8 mouse cellular contexts compared by ENCODE assay signal in genomic region chr6:29432676-29433037, GRCm38 (mm10). TPM values are rescaled to one million over a fixed set of nuclear protein-coding genes. Genes with fewer than 3 reads are reported as not detected.
DNase-seq lines count a peak whose midpoint lies in the region; ATAC-seq lines count a peak whose summit lies in the region.

No protein-coding gene starts in this region.

- no peaks in the 10 kb centered on the region for H3K9me3 ChIP-seq in heart, embryonic 12.5 days (replicated peaks)
- no peaks in the 10 kb centered on the region for H3K9me3 ChIP-seq in hindbrain, embryonic 15.5 days
- H3K9me3 ChIP-seq in midbrain, embryonic 14.5 days (ENCODE audit: control insufficient read depth, low read length) = no peaks in the 10 kb centered on the region

- peak overlapping the region; percentile 66 for H3K4me3 ChIP-seq in heart, embryonic 12.5 days
- H3K4me3 ChIP-seq in hindbrain, embryonic 15.5 days = peak overlapping the region; percentile 44
- H3K4me3 ChIP-seq in midbrain, embryonic 14.5 days (replicated peaks; ENCODE audit: low read depth, low read length) = peak overlapping the region; percentile 38

- no peak for ATAC-seq in heart, embryonic 12.5 days (ENCODE audit: insufficient number of reproducible peaks, low FRiP score)
- no peak for ATAC-seq in hindbrain, embryonic 15.5 days (ENCODE audit: low FRiP score, low read depth)
- ATAC-seq in midbrain, embryonic 14.5 days (ENCODE audit: low FRiP score, low TSS enrichment) = no peak

- peak overlapping the region; percentile 86 for H3K4me2 ChIP-seq in heart, embryonic 12.5 days
- H3K4me2 ChIP-seq in hindbrain, embryonic 15.5 days = peak overlapping the region; percentile 81
- peak overlapping the region; percentile 69 for H3K4me2 ChIP-seq in midbrain, embryonic 14.5 days (ENCODE audit: low read length)

- no peaks in the 10 kb centered on the region for H3K36me3 ChIP-seq in heart, embryonic 12.5 days
- H3K36me3 ChIP-seq in hindbrain, embryonic 15.5 days = no peaks in the 10 kb centered on the region
- no peaks in the 10 kb centered on the region for H3K36me3 ChIP-seq in midbrain, embryonic 14.5 days (ENCODE audit: control insufficient read depth, insufficient read depth, low read length)

- no peak for DNase-seq in heart, postnatal 10 days
- DNase-seq in adipocyte (ENCODE audit: low spot score) = peak; percentile 47
- DNase-seq in midbrain, embryonic 14.5 days = no peak
- DNase-seq in Muller cell, postnatal 12 days (ENCODE audit: inconsistent ontology term) = no peak
- no peak for DNase-seq in urinary bladder, postnatal 36 days (ENCODE audit: low spot score in 2 of 2)
- no peak for DNase-seq in spleen, postnatal 4 days (ENCODE audit: low spot score in 2 of 2)

- H3K9ac ChIP-seq in heart, embryonic 12.5 days = peak overlapping the region; percentile 91
- H3K9ac ChIP-seq in hindbrain, embryonic 15.5 days = no peak overlapping the region
- H3K9ac ChIP-seq in midbrain, embryonic 14.5 days (replicated peaks; ENCODE audit: low read length) = peak overlapping the region; percentile 42; the same call in 1 of the 2 replicates

- H3K27me3 ChIP-seq in heart, embryonic 12.5 days (replicated peaks) = no peaks in the 10 kb centered on the region
- H3K27me3 ChIP-seq in hindbrain, embryonic 15.5 days = peaks cover 37% of the 10 kb centered on the region
- peaks cover 37% of the 10 kb centered on the region for H3K27me3 ChIP-seq in midbrain, embryonic 14.5 days (ENCODE audit: control insufficient read depth, insufficient read depth, low read length)

- intact Hi-C loops in heart, postnatal 10 days (cut with DNase I) = loop anchor here (2.0 to 5.0 kb wide), 3 partner anchors 36 to 75 kb away; partner anchors contain the start of genes Ccdc136 and Opn1sw

- H3K4me1 ChIP-seq in heart, embryonic 12.5 days (replicated peaks) = peaks cover 58% of the 10 kb centered on the region
- H3K4me1 ChIP-seq in hindbrain, embryonic 15.5 days (replicated peaks) = peaks cover 49% of the 10 kb centered on the region
- H3K4me1 ChIP-seq in midbrain, embryonic 14.5 days (ENCODE audit: control insufficient read depth, insufficient read depth, low read length) = peaks cover 31% of the 10 kb centered on the region

- peak overlapping the region; percentile 97 for H3K27ac ChIP-seq in heart, embryonic 12.5 days (ENCODE audit: poor library complexity, severe bottlenecking)
- H3K27ac ChIP-seq in hindbrain, embryonic 15.5 days (replicated peaks) = no peak overlapping the region
- no peak overlapping the region for H3K27ac ChIP-seq in midbrain, embryonic 14.5 days (replicated peaks; ENCODE audit: low read depth, low read length)

RNA-seq across cellular contexts. Expression of gene Flnc, which starts 0.4 kb away (rescaled TPM):
- 90.7 and 98.1 TPM in 2 replicates for polyA plus RNA-seq in heart, embryonic 12.5 days (2016; fragmentation: Nextera tagmentation; extraction: Ambion mirVana)
- 100 to 1,000 TPM; 214 to 246 TPM for total RNA-seq in heart, postnatal 10 days (2021)
- 4.2 and 5.1 TPM in 2 replicates for polyA plus RNA-seq in hindbrain, embryonic 15.5 days (2015; fragmentation: Nextera tagmentation; extraction: Ambion mirVana)
- polyA plus RNA-seq in midbrain, embryonic 14.5 days (2014; fragmentation: Nextera tagmentation; extraction: Ambion mirVana) = 1.6 and 4.0 TPM in 2 replicates

RNA-seq across cellular contexts. Expression of gene Atp6v1f, which starts 34.9 kb away (rescaled TPM):
- 175 and 189 TPM in 2 replicates for polyA plus RNA-seq in heart, embryonic 12.5 days (2016; fragmentation: Nextera tagmentation; extraction: Ambion mirVana)
- total RNA-seq in heart, postnatal 10 days (2021) = 100 to 1,000 TPM; 118 to 124 TPM
- 346 and 360 TPM in 2 replicates for polyA plus RNA-seq in hindbrain, embryonic 15.5 days (2015; fragmentation: Nextera tagmentation; extraction: Ambion mirVana)
- polyA plus RNA-seq in midbrain, embryonic 14.5 days (2014; fragmentation: Nextera tagmentation; extraction: Ambion mirVana) = 318 and 408 TPM in 2 replicates

RNA-seq across cellular contexts. Expression of gene Ccdc136, which starts 36.5 kb away (rescaled TPM):
- polyA plus RNA-seq in heart, embryonic 12.5 days (2016; fragmentation: Nextera tagmentation; extraction: Ambion mirVana) = 25.1 and 27.0 TPM in 2 replicates
- 1 to 10 TPM; 6.1 to 7.9 TPM for total RNA-seq in heart, postnatal 10 days (2021)
- 43.3 and 52.6 TPM in 2 replicates for polyA plus RNA-seq in hindbrain, embryonic 15.5 days (2015; fragmentation: Nextera tagmentation; extraction: Ambion mirVana)
- polyA plus RNA-seq in midbrain, embryonic 14.5 days (2014; fragmentation: Nextera tagmentation; extraction: Ambion mirVana) = 30.6 and 33.5 TPM in 2 replicates

RNA-seq across cellular contexts. Expression of gene Atp6v1fnb, which starts 38.6 kb away (rescaled TPM):
- polyA plus RNA-seq in heart, embryonic 12.5 days (2016; fragmentation: Nextera tagmentation; extraction: Ambion mirVana) = not detected in 2 replicates
- total RNA-seq in heart, postnatal 10 days (2021) = not detected
- 0.35 and 0.42 TPM in 2 replicates for polyA plus RNA-seq in hindbrain, embryonic 15.5 days (2015; fragmentation: Nextera tagmentation; extraction: Ambion mirVana)
- polyA plus RNA-seq in midbrain, embryonic 14.5 days (2014; fragmentation: Nextera tagmentation; extraction: Ambion mirVana) = 0.84 TPM in 1 of 2 replicates, not detected in the other

RNA-seq across cellular contexts. Expression of gene Opn1sw, which starts 44.4 kb away (rescaled TPM):
- polyA plus RNA-seq in heart, embryonic 12.5 days (2016; fragmentation: Nextera tagmentation; extraction: Ambion mirVana) = 0.65 and 0.69 TPM in 2 replicates
- not detected for total RNA-seq in heart, postnatal 10 days (2021)
- 0.34 and 0.53 TPM in 2 replicates for polyA plus RNA-seq in hindbrain, embryonic 15.5 days (2015; fragmentation: Nextera tagmentation; extraction: Ambion mirVana)
- polyA plus RNA-seq in midbrain, embryonic 14.5 days (2014; fragmentation: Nextera tagmentation; extraction: Ambion mirVana) = 0.31 and 0.36 TPM in 2 replicates

Comparison
In these comparisons a context has a peak if more than half of its experiments do, and no peak if none do; other contexts are left out.
1. RNA of gene Flnc, which starts 0.4 kb away (polyA plus RNA-seq): 90.7 to 98.1 TPM in heart, embryonic 12.5 days; 4.2 to 5.1 TPM in hindbrain, embryonic 15.5 days and 1.6 to 4.0 TPM in midbrain, embryonic 14.5 days; every median in the first group is over 10 times any median in the second.
2. Peak in every context shown above with its lines, with median percentiles within 50 percentile points of each other: H3K4me2 ChIP-seq and H3K4me3 ChIP-seq.